Mouse (Mus musculus) CD8-positive naive resting alpha-beta T cell, adult 2 months (primary cell): Measurements from ENCODE around the gene Pou3f4.
"Not testable (repeated sequence)": the region's sequence is repeated elsewhere in the genome, so short reads cannot be mapped to it uniquely, and the experiment has no call there.

Source experiments
- DNase-seq, 2 experiments: peaks; one replicate each; pipeline ENCODE4 v3.0.0; 2022; ENCODE audit warnings: low read depth in 2 of 2, low spot score in 2 of 2

Pou3f4 gene

GRCm38 (mm10) chrX:110814151-110814571 is at the start of gene Pou3f4:
Pou3f4 (plus strand) TSS chrX:110814280.
- no peak for DNase-seq

- no peak for DNase-seq
Observed at GRCm38 (mm10) chrX:110765939-110766338, 48.1 kb upstream of the Pou3f4 start.

DNA sequence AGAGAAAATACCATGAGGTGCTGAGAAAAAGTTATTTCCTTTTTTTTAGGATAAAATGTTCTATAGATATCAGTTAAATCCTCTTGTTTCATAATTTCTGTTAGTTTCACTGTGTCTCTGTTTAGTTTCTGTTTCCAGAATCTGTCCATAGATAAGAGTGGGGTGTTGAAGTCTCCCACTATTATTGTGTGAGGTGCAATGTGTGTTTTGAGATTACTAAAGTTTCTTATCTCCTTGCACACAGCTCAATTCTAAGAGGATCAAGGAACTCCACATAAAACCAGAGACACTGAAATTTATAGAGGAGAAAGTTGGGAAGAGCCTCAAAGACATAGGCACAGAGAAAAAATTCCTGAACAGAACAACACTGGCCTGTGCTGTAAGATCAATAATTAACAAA is 39.3 kb upstream of the Pou3f4 start:
- not testable (repeated sequence) for DNase-seq

GRCm38 (mm10) chrX:110802502-110802901 is 11.6 kb upstream of the Pou3f4 start:
- no peak for DNase-seq

DNA sequence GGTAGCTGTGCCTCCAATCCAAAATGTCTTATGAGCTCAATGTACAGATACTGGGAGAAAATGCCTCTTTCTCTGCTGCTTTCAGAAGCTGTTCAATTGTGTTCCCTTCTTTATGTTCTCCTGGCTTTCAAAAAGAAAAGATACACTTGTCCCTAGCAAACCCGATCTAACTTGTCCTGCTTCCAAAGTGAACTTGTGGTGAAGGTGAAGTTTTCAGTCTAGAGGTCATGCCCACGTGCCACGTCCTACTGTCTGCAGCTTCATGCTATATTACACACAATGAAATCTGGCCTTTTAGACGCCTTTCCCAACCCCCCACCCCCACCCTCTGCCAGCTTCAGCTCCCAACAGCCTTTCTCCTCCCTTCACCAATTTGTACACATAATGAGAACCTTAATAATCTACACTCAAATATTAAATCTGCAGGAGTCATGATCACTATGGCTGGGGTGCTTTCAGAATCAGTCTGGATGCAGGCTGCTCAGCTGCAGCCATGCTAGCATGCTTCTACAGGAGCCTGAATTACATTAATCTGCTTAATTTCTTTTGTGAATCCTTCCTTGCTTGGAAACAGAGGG is 4.0 kb upstream of the Pou3f4 start:
- DNase-seq, result no peak

GRCm38 (mm10) chrX:110810753-110811506 is 3.1 kb upstream of the Pou3f4 start:
- DNase-seq, result no peak

DNA sequence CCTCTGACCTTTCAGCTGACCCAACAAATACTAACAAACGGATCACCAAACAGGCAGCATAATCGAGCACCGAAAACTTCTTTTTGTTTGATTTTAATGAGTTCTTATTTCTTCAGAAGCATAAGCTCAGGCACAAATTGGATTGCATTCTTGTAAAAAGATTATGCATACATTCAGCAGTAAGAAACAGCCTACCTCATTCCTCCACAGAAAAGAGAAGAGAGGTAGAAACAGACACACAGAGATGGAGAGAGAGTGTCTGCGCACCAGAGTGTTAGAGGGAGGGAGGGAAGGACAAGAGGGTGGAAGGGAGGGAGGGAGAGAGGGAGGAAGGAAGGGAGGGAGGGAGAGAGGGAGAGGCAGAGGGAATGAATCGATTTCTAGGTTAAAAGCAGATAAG is 2.0 kb upstream of the Pou3f4 start:
- DNase-seq, result no peak

- DNase-seq, result no peak
Observed at GRCm38 (mm10) chrX:110813401-110813800, 679 bp upstream of the Pou3f4 start.

GRCm38 (mm10) chrX:110814592-110815548 is 790 bp downstream of the Pou3f4 start:
- DNase-seq, result no peak

DNA sequence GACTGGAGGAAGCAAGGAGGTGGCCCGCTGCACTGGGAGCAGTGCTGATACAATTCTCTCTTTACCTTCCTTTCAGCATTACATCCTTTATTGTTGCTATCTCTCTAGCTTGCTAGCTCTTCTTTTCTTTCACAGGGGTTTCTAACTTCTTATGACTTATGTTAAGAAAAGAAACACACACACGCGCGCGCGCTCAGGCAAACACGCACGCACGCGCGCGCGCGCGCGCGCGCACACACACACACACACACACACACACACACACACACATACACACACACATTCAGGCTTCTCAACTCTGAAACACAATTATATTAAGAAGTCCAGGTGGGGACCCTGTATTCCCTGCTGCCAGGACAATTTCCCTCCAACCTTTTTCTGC is 1.5 kb downstream of the Pou3f4 start:
- no peak for DNase-seq

GRCm38 (mm10) chrX:110816609-110817008 is 2.5 kb downstream of the Pou3f4 start:
- no peak for DNase-seq

GRCm38 (mm10) chrX:110817211-110817610 is 3.1 kb downstream of the Pou3f4 start:
- DNase-seq, result no peak

DNA sequence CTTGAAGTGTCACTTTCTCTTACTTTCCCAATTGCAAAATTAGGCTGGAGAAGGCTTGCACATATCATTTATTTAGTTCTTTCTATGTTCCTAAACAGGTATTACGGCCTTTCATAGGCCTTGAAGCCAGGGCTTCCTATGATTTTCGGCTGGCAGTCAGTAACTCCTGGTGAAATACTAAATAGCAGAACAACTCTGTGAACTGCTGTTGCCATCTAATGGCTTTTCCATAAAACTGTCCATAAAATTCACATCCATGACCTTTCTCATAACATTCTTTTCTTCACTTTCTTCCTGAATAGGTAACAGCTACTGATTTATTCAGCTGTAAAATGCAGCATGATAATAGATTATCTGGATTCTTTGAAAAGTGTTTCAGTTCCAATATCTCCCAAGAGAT is 23.4 kb downstream of the Pou3f4 start:
- DNase-seq, result no peak

DNA sequence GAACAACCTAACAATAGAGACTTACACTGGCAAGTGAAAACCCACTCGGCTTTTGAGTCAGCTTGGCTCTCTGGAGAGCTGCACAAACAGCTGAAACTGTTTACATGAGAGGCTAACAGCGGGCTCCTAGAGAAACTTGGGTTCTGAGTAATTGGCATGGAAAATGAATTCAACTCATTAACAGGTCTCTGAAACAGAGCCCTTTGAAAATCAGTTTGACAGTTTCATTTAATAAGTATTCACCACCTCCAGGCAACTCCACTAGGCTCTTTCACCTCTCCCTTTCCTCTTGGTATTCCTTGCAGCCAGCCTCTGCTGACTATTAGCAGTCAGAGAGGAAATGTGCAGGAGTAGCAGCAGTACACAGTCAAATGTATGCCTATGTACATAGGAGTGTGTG is 37.2 kb downstream of the Pou3f4 start:
- DNase-seq, result no peak
